Mouse (Mus musculus) heart, postnatal 25 days (tissue): ENCODE results near the gene Kidins220. TPM values are rescaled to one million over a fixed set of nuclear protein-coding genes. Genes with fewer than 3 reads are reported as not detected.

Source experiments
- DNase-seq: peaks from one replicate; pipeline ENCODE4 v3.0.0; 2022; ENCODE audit warnings: low spot score
- intact Hi-C: fragments of 180-260 bp; cut with DNase I; formaldehyde crosslinking; loops from one replicate; pipeline ENCODE4 v1.15.1; 2025
- total RNA-seq, 2 experiments: library from RNA; stranded (reverse); gene quantifications; 2 replicates each; pipeline ENCODE4 v1.2.3; 2021

Gene Kidins220
- total RNA-seq, 2 experiments from 2014 or later = 69.0 to 76.8 TPM

GRCm38 (mm10) chr12:25014938-25015337, 40.2 kb downstream of the Kidins220 start:
- DNase-seq = no peak
- intact Hi-C loops = no loop called here

- intact Hi-C loops = no loop called here
- no peak for DNase-seq
Measured at GRCm38 (mm10) chr12:25016995-25017394, 42.3 kb downstream of the Kidins220 start.

GRCm38 (mm10) chr12:25021057-25021456, 46.3 kb downstream of the Kidins220 start:
- DNase-seq = no peak
- intact Hi-C loops = loop anchor here (10.0 kb wide), 1 partner anchor 1054 kb away; no protein-coding TSS in a partner anchor

- DNase-seq = no peak
- intact Hi-C loops = loop anchor here (10.0 kb wide), 1 partner anchor 1050 kb away; no protein-coding TSS in a partner anchor
Measured at GRCm38 (mm10) chr12:25024862-25025545, 50.3 kb downstream of the Kidins220 start.

- no peak for DNase-seq
- intact Hi-C loops = loop anchor here (10.0 kb wide), 1 partner anchor 1048 kb away; no protein-coding TSS in a partner anchor
Measured at GRCm38 (mm10) chr12:25026308-25026707, 51.6 kb downstream of the Kidins220 start.

- intact Hi-C loops = loop anchor here (10.0 kb wide), 1 partner anchor 1047 kb away; no protein-coding TSS in a partner anchor
- no peak for DNase-seq
Measured at GRCm38 (mm10) chr12:25027416-25027815, 52.7 kb downstream of the Kidins220 start.

GRCm38 (mm10) chr12:25033662-25034337, 59.1 kb downstream of the Kidins220 start:
- intact Hi-C loops = no loop called here
- no peak for DNase-seq

- no peak for DNase-seq
- intact Hi-C loops = no loop called here
Measured at GRCm38 (mm10) chr12:25034338-25034953, 59.7 kb downstream of the Kidins220 start.

- no peak for DNase-seq
- intact Hi-C loops = no loop called here
Measured at GRCm38 (mm10) chr12:25036024-25036423, 61.3 kb downstream of the Kidins220 start.

- intact Hi-C loops = no loop called here
- no peak for DNase-seq
Measured at GRCm38 (mm10) chr12:25037222-25037621, 62.5 kb downstream of the Kidins220 start.

- DNase-seq = no peak
- intact Hi-C loops = no loop called here
Measured at GRCm38 (mm10) chr12:25037681-25038472, 63.2 kb downstream of the Kidins220 start.

- intact Hi-C loops = no loop called here
- DNase-seq = no peak
Measured at GRCm38 (mm10) chr12:25044056-25044455, 69.3 kb downstream of the Kidins220 start.

GRCm38 (mm10) chr12:25044579-25044978, 69.9 kb downstream of the Kidins220 start:
- intact Hi-C loops = no loop called here
- DNase-seq = no peak

GRCm38 (mm10) chr12:25049253-25049652, 74.5 kb downstream of the Kidins220 start:
- no peak for DNase-seq
- intact Hi-C loops = no loop called here

- intact Hi-C loops = no loop called here
- DNase-seq = no peak
Measured at GRCm38 (mm10) chr12:25054511-25054910, 79.8 kb downstream of the Kidins220 start.

GRCm38 (mm10) chr12:25054963-25055362, 80.2 kb downstream of the Kidins220 start:
- intact Hi-C loops = no loop called here
- DNase-seq = no peak

GRCm38 (mm10) chr12:25059487-25060200, 84.9 kb downstream of the Kidins220 start:
- no peak for DNase-seq
- intact Hi-C loops = no loop called here

- DNase-seq = no peak
- intact Hi-C loops = no loop called here
Measured at GRCm38 (mm10) chr12:25060901-25061300, 86.2 kb downstream of the Kidins220 start.

- DNase-seq = no peak
- intact Hi-C loops = no loop called here
Measured at GRCm38 (mm10) chr12:25062264-25062663, 87.5 kb downstream of the Kidins220 start.
